Mouse (Mus musculus): ENCODE data around the gene Uprt. TPM values are rescaled to one million over a fixed set of nuclear protein-coding genes. Genes with fewer than 3 reads are reported as not detected.

Gene Uprt
- total RNA-seq (2021), result 10 to 100 TPM; 15.4 to 15.7 TPM
- long read RNA-seq, experiment 1, result 0 reads
- long read RNA-seq, experiment 2, partial matches to known transcripts, result 0 of 1 reads
- long read RNA-seq, experiment 2, other reads (novel, unspliced or antisense), result 1 of 1 reads

- peak within 1 kb of the TSS; percentile 87 for H3K27ac ChIP-seq
- H3K4me3 ChIP-seq, result peak within 1 kb of the TSS; percentile 75
- DNase-seq (ENCODE audit: low spot score in 2 of 2), result peak; percentile 70 to 80
- no peak for TF ChIP-seq CTCF (conservative IDR thresholded peaks at IDR 0.05)
These were observed at the start of gene Uprt for GRCm38 (mm10) chrX:104482572-104483443. TSS of gene Uprt (plus strand) at chrX:104482818.

- TF ChIP-seq CTCF (conservative IDR thresholded peaks at IDR 0.05), result no peak
- H3K27ac ChIP-seq, result no peak overlapping the region
- no peak overlapping the region for H3K4me3 ChIP-seq
- no peak for DNase-seq (ENCODE audit: low spot score in 2 of 2)
These were observed 49.2 kb upstream of the Uprt start for GRCm38 (mm10) chrX:104433456-104433855.

- no peak for TF ChIP-seq CTCF (conservative IDR thresholded peaks at IDR 0.05)
- no peak for DNase-seq (ENCODE audit: low spot score in 2 of 2)
- Histone ChIP-seq H3K27ac (no peak overlapping the region), H3K4me3 (no peak overlapping the region)
These were observed 30.2 kb upstream of the Uprt start for GRCm38 (mm10) chrX:104452433-104452832.

- no peak for TF ChIP-seq CTCF (conservative IDR thresholded peaks at IDR 0.05)
- Histone ChIP-seq H3K4me3 (no peak overlapping the region), H3K27ac (no peak overlapping the region)
- DNase-seq (ENCODE audit: low spot score in 2 of 2), result no peak
These were observed 20.9 kb upstream of the Uprt start for GRCm38 (mm10) chrX:104461755-104462154.

GRCm38 (mm10) chrX:104464376-104464775, 18.2 kb upstream of the Uprt start:
- no peak for TF ChIP-seq CTCF (conservative IDR thresholded peaks at IDR 0.05)
- Histone ChIP-seq H3K27ac (no peak overlapping the region), H3K4me3 (no peak overlapping the region)
- no peak for DNase-seq (ENCODE audit: low spot score in 2 of 2)

- no peak overlapping the region for H3K4me3 ChIP-seq
- no peak for DNase-seq (ENCODE audit: low spot score in 2 of 2)
- H3K27ac ChIP-seq, result no peak overlapping the region
- TF ChIP-seq CTCF (conservative IDR thresholded peaks at IDR 0.05), result no peak
These were observed 4.6 kb upstream of the Uprt start for GRCm38 (mm10) chrX:104478041-104478440.

- no peak for DNase-seq (ENCODE audit: low spot score in 2 of 2)
- Histone ChIP-seq H3K27ac (peak overlapping the region; percentile 87), H3K4me3 (peak overlapping the region; percentile 75)
- TF ChIP-seq CTCF (conservative IDR thresholded peaks at IDR 0.05), result no peak
These were observed 808 bp downstream of the Uprt start for GRCm38 (mm10) chrX:104483444-104483808.

- Histone ChIP-seq H3K4me3 (no peak overlapping the region), H3K27ac (no peak overlapping the region)
- no peak for DNase-seq (ENCODE audit: low spot score in 2 of 2)
- TF ChIP-seq CTCF (conservative IDR thresholded peaks at IDR 0.05), result no peak
These were observed 3.0 kb downstream of the Uprt start for GRCm38 (mm10) chrX:104485596-104485995.

GRCm38 (mm10) chrX:104488036-104488435, 5.4 kb downstream of the Uprt start:
- TF ChIP-seq CTCF (conservative IDR thresholded peaks at IDR 0.05), result no peak
- DNase-seq (ENCODE audit: low spot score in 2 of 2), result no peak
- Histone ChIP-seq H3K27ac (no peak overlapping the region), H3K4me3 (no peak overlapping the region)

- no peak overlapping the region for H3K27ac ChIP-seq
- TF ChIP-seq CTCF (conservative IDR thresholded peaks at IDR 0.05), result no peak
- no peak overlapping the region for H3K4me3 ChIP-seq
- DNase-seq (ENCODE audit: low spot score in 2 of 2), result no peak
These were observed 6.4 kb downstream of the Uprt start for GRCm38 (mm10) chrX:104488870-104489467.

- TF ChIP-seq CTCF (conservative IDR thresholded peaks at IDR 0.05), result no peak
- Histone ChIP-seq H3K4me3 (no peak overlapping the region), H3K27ac (no peak overlapping the region)
- DNase-seq (ENCODE audit: low spot score in 2 of 2), result no peak
These were observed 7.2 kb downstream of the Uprt start for GRCm38 (mm10) chrX:104489626-104490355.

- Histone ChIP-seq H3K4me3 (no peak overlapping the region), H3K27ac (no peak overlapping the region)
- TF ChIP-seq CTCF (conservative IDR thresholded peaks at IDR 0.05), result no peak
- DNase-seq (ENCODE audit: low spot score in 2 of 2), result no peak
These were observed 19.1 kb downstream of the Uprt start for GRCm38 (mm10) chrX:104501765-104502164.

- no peak for DNase-seq (ENCODE audit: low spot score in 2 of 2)
- no peak overlapping the region for H3K4me3 ChIP-seq
- no peak for TF ChIP-seq CTCF (conservative IDR thresholded peaks at IDR 0.05)
These were observed 60.0 kb downstream of the Uprt start for GRCm38 (mm10) chrX:104542635-104543034.

More at GRCm38 (mm10) chrX:104542635-104543034, 60.0 kb downstream of the Uprt start:
- H3K27ac ChIP-seq, result no peak overlapping the region

Data from layer of hippocampus, adult 2 months (tissue).